Mouse (Mus musculus) stomach, postnatal 0 days (tissue): ENCODE measurements around the gene Vmn2r74. TPM values are rescaled to one million over a fixed set of nuclear protein-coding genes. Genes with fewer than 3 reads are reported as not detected.

Experiments used
- ATAC-seq: fragments of 200-750 bp; cut with Nextera tagmentation; 2 replicates; pipeline ENCODE4 v1.8.0; 2017; ENCODE audit not compliant: low FRiP score, low TSS enrichment
- DNase-seq: peaks from one replicate; pipeline ENCODE4 v3.0.0-alpha.2; 2016; ENCODE audit warnings: low spot score
- H3K27ac ChIP-seq: fragments of 300-500 bp; sonication (generic); replicated peaks from 2 replicates; pipeline ENCODE4 v1.5.1; 2014; ENCODE audit warnings: mild to moderate bottlenecking, control low read depth
- H3K27me3 ChIP-seq: fragments of 300-500 bp; sonication (generic); 2 replicates; pipeline ENCODE4 v1.6.1; 2014; ENCODE audit warnings: low read length; ENCODE audit not compliant: control insufficient read depth, insufficient read depth
- H3K36me3 ChIP-seq: fragments of 300-500 bp; sonication (generic); 2 replicates; pipeline ENCODE4 v1.6.1; 2014; ENCODE audit warnings: low read length, mixed read lengths; ENCODE audit not compliant: control insufficient read depth, insufficient read depth
- H3K4me1 ChIP-seq: fragments of 300-500 bp; sonication (generic); replicated peaks from 2 replicates; pipeline ENCODE4 v1.6.1; 2014; ENCODE audit warnings: antibody characterized with exemption; ENCODE audit not compliant: control insufficient read depth, insufficient read depth
- H3K4me2 ChIP-seq: fragments of 300-500 bp; sonication (generic); replicated peaks from 2 replicates; pipeline ENCODE4 v1.6.1; 2014; ENCODE audit warnings: low read depth, mild to moderate bottlenecking, control low read depth, moderate library complexity
- H3K4me3 ChIP-seq: fragments of 300-500 bp; sonication (generic); 2 replicates; pipeline ENCODE4 v1.5.1; 2014; ENCODE audit warnings: low read depth, low read length, control low read depth
- H3K9ac ChIP-seq: fragments of 300-500 bp; sonication (generic); 2 replicates; pipeline ENCODE4 v1.6.1; 2014; ENCODE audit warnings: mild to moderate bottlenecking, low read length, control low read depth, mixed read lengths
- H3K9me3 ChIP-seq: fragments of 300-500 bp; sonication (generic); 2 replicates; pipeline ENCODE4 v1.6.1; 2016; ENCODE audit warnings: low read length; ENCODE audit not compliant: control insufficient read depth
- CTCF ChIP-seq: IDR thresholded peaks from 2 replicates; pipeline ENCODE4 v1.5.1; 2016; ENCODE audit warnings: antibody characterized with exemption, low read depth, mild to moderate bottlenecking, moderate library complexity
- EP300 ChIP-seq: optimal IDR thresholded peaks from 2 replicates; pipeline ENCODE3; 2016; ENCODE audit warnings: antibody characterized with exemption
- WGBS: fragments of 180-500 bp; shearing (Covaris S2); extraction: QIAGEN DNeasy Blood & Tissue Kit; methylation state at CpG from one replicate; pipeline ENCODE4 v1.1.7; 2014; 5-methylcytosine and 5-hydroxymethylcytosine counted together
- polyA plus RNA-seq: library from polyadenylated mRNA; unstranded; fragments of >200 nt; fragmentation: Nextera tagmentation; extraction: Ambion mirVana; gene quantifications from 2 replicates; pipeline ENCODE4 v1.2.1, GENCODE M21; 2015

Vmn2r74 gene
- polyA plus RNA-seq = not detected in 2 replicates

DNA sequence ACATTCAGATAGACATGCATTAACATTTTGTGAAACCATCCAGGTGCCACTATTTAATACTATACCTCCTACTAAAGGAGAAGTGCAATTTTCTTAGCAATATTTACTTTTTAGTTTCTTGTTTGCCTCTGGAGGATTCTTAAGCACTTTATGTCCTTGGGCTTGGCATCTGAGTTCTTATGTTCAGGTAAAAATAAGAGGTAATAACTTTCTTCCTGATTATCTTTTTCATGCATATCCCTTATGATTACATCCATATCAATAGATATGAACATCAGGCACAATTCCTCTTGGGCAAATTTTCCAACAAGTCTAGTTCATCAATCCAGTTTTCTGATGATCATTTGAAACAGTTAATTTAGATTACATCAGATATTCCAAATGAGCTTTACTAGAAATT, at the start of gene Vmn2r74:
Gene Vmn2r74, minus strand, starts transcription at position 101 of the 400 bp plus-strand sequence.
- Histone ChIP-seq H3K27ac (no peak within 1 kb of the TSS), H3K9ac (no peak within 1 kb of the TSS), H3K27me3 (no peaks in the 10 kb centered on the region), H3K4me3 (no peak within 1 kb of the TSS), H3K4me2 (no peak within 1 kb of the TSS), H3K4me1 (no peaks in the 10 kb centered on the region), H3K9me3 (no peaks in the 10 kb centered on the region), H3K36me3 (no peaks in the 10 kb centered on the region)
- TF ChIP-seq CTCF = no peak
- no peak for TF ChIP-seq EP300
- ATAC-seq (no peak), DNase-seq (no peak)

DNA sequence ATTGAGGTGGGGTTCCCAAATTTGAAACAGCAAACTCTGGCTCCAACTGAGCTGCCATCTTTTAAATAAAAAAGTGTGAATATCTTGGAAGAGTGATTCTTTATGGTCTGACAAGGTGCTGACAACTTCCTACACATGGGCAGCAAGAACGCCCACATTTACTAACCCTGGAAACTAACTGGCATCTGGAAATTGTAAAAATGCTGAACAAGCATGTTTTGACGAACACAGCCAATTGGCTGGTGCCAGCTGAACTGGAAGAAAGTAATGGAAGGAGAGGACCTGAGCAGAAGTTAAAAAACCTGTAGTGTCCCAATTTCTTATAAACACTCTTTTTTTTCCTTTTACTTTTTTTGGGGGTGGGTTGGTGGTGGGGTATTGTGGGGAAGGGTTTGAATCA, 46.1 kb upstream of the Vmn2r74 start:
- Histone ChIP-seq H3K4me2 (no peak overlapping the region), H3K27ac (no peak overlapping the region), H3K27me3 (no peaks in the 10 kb centered on the region), H3K4me3 (no peak overlapping the region), H3K36me3 (no peaks in the 10 kb centered on the region), H3K9ac (no peak overlapping the region), H3K4me1 (no peaks in the 10 kb centered on the region), H3K9me3 (no peaks in the 10 kb centered on the region)
- TF ChIP-seq CTCF (no peak), EP300 (no peak)
- DNase-seq (no peak), ATAC-seq (no peak)
- 82% methylated on average over 2 of the region's 2 CpGs for WGBS

Other genes with a start within 250 kb of the Vmn2r74 start
- not detected in 2 replicates for gene Vmn2r72, start 206.5 kb downstream of the Vmn2r74 start, polyA plus RNA-seq
- gene Vmn2r73, start 85.4 kb downstream of the Vmn2r74 start, polyA plus RNA-seq = not detected in 2 replicates
- gene Vmn2r75, start 210.1 kb upstream of the Vmn2r74 start, polyA plus RNA-seq = not detected in 2 replicates